ENCODE assay signal across 24 mouse cellular contexts in genomic region chr1:126403970-126404369, GRCm38 (mm10).
DNase-seq lines count a peak whose midpoint lies in the region; ATAC-seq and TF ChIP-seq lines count a peak whose summit lies in the region.
"Had no signal": no experiment of that assay in that cellular context is flagged by ENCODE, and none has a peak within 500 bp of the region (broad histone marks: within the 10 kb centered on the region; RNA-seq: fewer than 3 reads in every experiment).

No protein-coding gene starts in this region.

- H3K4me3 ChIP-seq in liver, adult 2 months (ENCODE audit: insufficient read depth, low read depth, low read length), result no peak overlapping the region
- no peak overlapping the region for H3K4me3 ChIP-seq in liver, embryonic 12.5 days
- no peak overlapping the region for H3K4me3 ChIP-seq in lung, embryonic 14.5 days (ENCODE audit: low read depth, low read length)
- no peak overlapping the region for H3K4me3 ChIP-seq in lung, adult 2 months (replicated peaks; ENCODE audit: extremely low read depth, low read depth, low read length)
- no peak overlapping the region for H3K4me3 ChIP-seq in lung, embryonic 16.5 days (ENCODE audit: low read length)
- H3K4me3 ChIP-seq: embryonic facial prominence, embryonic 13.5 days; embryonic facial prominence, embryonic 15.5 days; erythroblast, embryonic 14.5 days; forebrain, embryonic 10.5 days; forebrain, embryonic 12.5 days had no signal

- H3K79me2 ChIP-seq in liver, adult 2 months (ENCODE audit: control insufficient read depth, insufficient read depth, low read length), result no peaks in the 10 kb centered on the region

- no peak for ATAC-seq in liver, embryonic 12.5 days
- 0 out of 2 replicates have a peak, but pooled peaks have one; percentile 17 for ATAC-seq in lung, embryonic 14.5 days (ENCODE audit: insufficient read depth)
- peak; percentile 52 for ATAC-seq in lung, embryonic 16.5 days (ENCODE audit: low read depth)
- ATAC-seq: forebrain, embryonic 14.5 days had no signal

- H3K36me3 ChIP-seq in liver, adult 2 months (ENCODE audit: control insufficient read depth, insufficient read depth, low read length), result no peaks in the 10 kb centered on the region
- H3K36me3 ChIP-seq in liver, embryonic 12.5 days, result no peaks in the 10 kb centered on the region
- H3K36me3 ChIP-seq in lung, embryonic 14.5 days (ENCODE audit: insufficient read depth), result no peaks in the 10 kb centered on the region
- 0 out of 2 replicates have a peak, but pooled peaks cover 4% of the 10 kb centered on the region for H3K36me3 ChIP-seq in lung, embryonic 16.5 days (ENCODE audit: control insufficient read depth, insufficient read depth, low read length)
- H3K36me3 ChIP-seq: embryonic facial prominence, embryonic 13.5 days; embryonic facial prominence, embryonic 15.5 days; forebrain, embryonic 10.5 days; forebrain, embryonic 12.5 days had no signal

- TF ChIP-seq CTCF in liver, adult 2 months (IDR thresholded peaks at IDR 0.05; ENCODE audit: low read depth, low read length), result no peak
- no peak for TF ChIP-seq CTCF in lung, embryonic 14.5 days (IDR thresholded peaks at IDR 0.05; ENCODE audit: low read depth)
- TF ChIP-seq CTCF in lung, adult 2 months (IDR thresholded peaks at IDR 0.05; ENCODE audit: insufficient read depth, low read length), result no peak

- H3K27ac ChIP-seq in liver, adult 2 months (replicated peaks; ENCODE audit: insufficient read depth, low read depth, low read length), result no peak overlapping the region
- H3K27ac ChIP-seq in liver, embryonic 12.5 days, result no peak overlapping the region
- H3K27ac ChIP-seq in lung, embryonic 14.5 days (ENCODE audit: low read depth), result no peak overlapping the region
- peak overlapping the region; percentile 22; the same call in 1 of the 2 replicates for H3K27ac ChIP-seq in lung, embryonic 16.5 days (ENCODE audit: low read length)
- H3K27ac ChIP-seq: embryonic facial prominence, embryonic 13.5 days; embryonic facial prominence, embryonic 15.5 days; forebrain, embryonic 10.5 days; forebrain, embryonic 12.5 days had no signal

- H3K9ac ChIP-seq in liver, adult 2 months (ENCODE audit: low read depth, low read length), result no peak overlapping the region
- H3K9ac ChIP-seq in liver, embryonic 12.5 days, result no peak overlapping the region
- H3K9ac ChIP-seq in lung, embryonic 14.5 days, result no peak overlapping the region
- H3K9ac ChIP-seq in lung, embryonic 16.5 days (ENCODE audit: low read length), result no peak overlapping the region
- H3K9ac ChIP-seq: embryonic facial prominence, embryonic 13.5 days; embryonic facial prominence, embryonic 15.5 days; forebrain, embryonic 12.5 days had no signal

- peaks cover 2% of the 10 kb centered on the region; the same call in 1 of the 2 replicates for H3K4me1 ChIP-seq in liver, adult 2 months (ENCODE audit: control insufficient read depth, insufficient read depth, low read length)
- H3K4me1 ChIP-seq in liver, embryonic 12.5 days, result no peaks in the 10 kb centered on the region
- no peaks in the 10 kb centered on the region for H3K4me1 ChIP-seq in lung, embryonic 14.5 days (ENCODE audit: insufficient read depth)
- peaks cover 6% of the 10 kb centered on the region for H3K4me1 ChIP-seq in lung, adult 2 months (ENCODE audit: control insufficient read depth, insufficient read depth, low read length)
- H3K4me1 ChIP-seq in lung, embryonic 16.5 days (replicated peaks; ENCODE audit: control insufficient read depth, insufficient read depth, low read length), result no peaks in the 10 kb centered on the region
- H3K4me1 ChIP-seq: embryonic facial prominence, embryonic 13.5 days; embryonic facial prominence, embryonic 15.5 days; forebrain, embryonic 10.5 days; forebrain, embryonic 12.5 days had no signal

- H3K27me3 ChIP-seq in liver, adult 2 months (ENCODE audit: control insufficient read depth, insufficient read depth, low read length), result no peaks in the 10 kb centered on the region
- H3K27me3 ChIP-seq in liver, embryonic 12.5 days (replicated peaks), result no peaks in the 10 kb centered on the region
- H3K27me3 ChIP-seq in lung, embryonic 14.5 days (ENCODE audit: insufficient read depth, low read length), result no peaks in the 10 kb centered on the region
- no peaks in the 10 kb centered on the region for H3K27me3 ChIP-seq in lung, embryonic 16.5 days (ENCODE audit: control insufficient read depth, insufficient read depth, low read depth, low read length)
- H3K27me3 ChIP-seq: embryonic facial prominence, embryonic 13.5 days; embryonic facial prominence, embryonic 15.5 days; forebrain, embryonic 12.5 days had no signal

- no peaks in the 10 kb centered on the region for H3K9me3 ChIP-seq in liver, embryonic 12.5 days (replicated peaks)
- H3K9me3 ChIP-seq in lung, embryonic 14.5 days (ENCODE audit: low read depth, low read length), result no peaks in the 10 kb centered on the region
- H3K9me3 ChIP-seq in lung, embryonic 16.5 days (ENCODE audit: control insufficient read depth, low read length), result no peaks in the 10 kb centered on the region
- H3K9me3 ChIP-seq: embryonic facial prominence, embryonic 13.5 days; embryonic facial prominence, embryonic 15.5 days; forebrain, embryonic 10.5 days; forebrain, embryonic 12.5 days had no signal

- H3K4me2 ChIP-seq in liver, embryonic 12.5 days, result no peak overlapping the region
- no peak overlapping the region for H3K4me2 ChIP-seq in lung, embryonic 14.5 days
- H3K4me2 ChIP-seq in lung, embryonic 16.5 days (ENCODE audit: low read depth, low read length), result no peak overlapping the region
- H3K4me2 ChIP-seq: embryonic facial prominence, embryonic 13.5 days; embryonic facial prominence, embryonic 15.5 days; forebrain, embryonic 12.5 days had no signal

- no peak for TF ChIP-seq POLR2A in liver, adult 2 months (IDR thresholded peaks at IDR 0.05; ENCODE audit: extremely low read depth, insufficient read depth, low read length)
- no peak for TF ChIP-seq POLR2A in lung, adult 2 months (IDR thresholded peaks at IDR 0.05; ENCODE audit: borderline replicate concordance, extremely low read depth, low read depth, low read length)

- DNase-seq in liver, adult 2 months (ENCODE audit: extremely low read depth, low read depth, low spot score), result peak; percentile 24
- DNase-seq in lung, embryonic 14.5 days, result peak; percentile 7
- no peak for DNase-seq in lung, adult 2 months
- DNase-seq in lung, postnatal 14 days, result no peak
- peak; percentile 12 for DNase-seq in lung, postnatal 36 days
- no peak for DNase-seq in lung, postnatal 25 days (ENCODE audit: low spot score)
- DNase-seq: adrenal gland, adult 2 months; adrenal gland, postnatal 10 days; adrenal gland, postnatal 25 days; cerebellum, adult 11 months; cerebellum, adult 18-20 months; cerebellum, adult 8-10 months; cerebellum, adult 9-11 months; cerebellum, postnatal 14 days; cerebellum, postnatal 36 days; embryo, embryonic 11 days had no signal

Comparison
In these comparisons a context has a peak if more than half of its experiments do, and no peak if none do; other contexts are left out.
1. DNase-seq: peak in liver, adult 2 months (single experiment), lung, embryonic 14.5 days (single experiment) and lung, postnatal 36 days (single experiment); none in lung, adult 2 months (single experiment), lung, postnatal 14 days (single experiment) and lung, postnatal 25 days (single experiment).